Comparison of ENCODE assay signal across 18 mouse cellular contexts in the genomic region with DNA sequence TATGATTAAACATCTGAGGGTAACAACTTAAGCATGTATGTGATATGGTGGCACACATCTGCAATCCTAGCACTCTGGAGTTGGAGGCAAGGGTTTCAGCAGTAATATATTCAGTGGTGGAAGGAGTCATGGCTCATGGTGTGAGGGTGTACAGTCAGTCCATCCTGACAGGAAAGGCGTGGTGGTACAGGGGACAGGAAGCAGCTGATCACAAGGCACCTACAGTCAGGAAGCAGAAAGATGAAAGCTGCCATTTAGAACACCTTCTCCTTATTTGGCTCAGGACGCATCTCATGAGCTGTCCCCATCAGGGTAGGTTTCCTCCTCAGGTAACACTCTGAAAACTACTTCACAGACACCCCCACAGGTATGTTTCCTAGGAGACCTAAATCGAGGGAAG. TPM values are rescaled to one million over a fixed set of nuclear protein-coding genes. Genes with fewer than 3 reads are reported as not detected.
DNase-seq lines count a peak whose midpoint lies in the region; ATAC-seq and TF ChIP-seq lines count a peak whose summit lies in the region.
"Had no signal": no experiment of that assay in that cellular context is flagged by ENCODE, and none has a peak within 500 bp of the region (broad histone marks: within the 10 kb centered on the region; RNA-seq: fewer than 3 reads in every experiment).

No protein-coding gene starts in this region.

- peak; percentile 31; the same call in 1 of the 2 replicates for ATAC-seq in monocyte, adult 5-6 weeks (replicated peaks; ENCODE audit: insufficient number of reproducible peaks, low FRiP score, low TSS enrichment, poor library complexity, severe bottlenecking)
- ATAC-seq in kidney, embryonic 15.5 days (replicated peaks; ENCODE audit: low FRiP score): no peak
- ATAC-seq: forebrain, embryonic 13.5 days; liver, embryonic 12.5 days had no signal

- peak overlapping the region; percentile 49 for H3K27ac ChIP-seq in spleen, adult 2 months (ENCODE audit: insufficient read depth, low read length)
- H3K27ac ChIP-seq in bone marrow, adult 2 months (ENCODE audit: control insufficient read depth, insufficient read depth, low read depth, low read length, poor library complexity): peak overlapping the region; percentile 10; the same call in 1 of the 2 replicates
- H3K27ac ChIP-seq in kidney, embryonic 15.5 days: no peak overlapping the region
- H3K27ac ChIP-seq: forebrain, embryonic 13.5 days; limb, embryonic 12.5 days; liver, embryonic 12.5 days had no signal

- H3K36me3 ChIP-seq in spleen, adult 2 months (ENCODE audit: control insufficient read depth, insufficient read depth, low read length): no peaks in the 10 kb centered on the region
- H3K36me3 ChIP-seq in kidney, embryonic 15.5 days: peaks cover 7% of the 10 kb centered on the region; the same call in 1 of the 2 replicates
- H3K36me3 ChIP-seq: liver, embryonic 12.5 days had no signal

- no peaks in the 10 kb centered on the region for H3K9me3 ChIP-seq in kidney, embryonic 15.5 days (replicated peaks)
- H3K9me3 ChIP-seq: forebrain, embryonic 13.5 days; limb, embryonic 12.5 days; liver, embryonic 12.5 days had no signal

- WGBS in spleen, adult 2 months: 37% methylated on average over 3 of the region's 3 CpGs
- 39% methylated on average over 3 of the region's 3 CpGs for WGBS in bone marrow, adult 2 months
- 89% methylated on average over 3 of the region's 3 CpGs for whole genome bisulfite sequencing in kidney, embryonic 15.5 days

- no peak overlapping the region for H3K4me2 ChIP-seq in kidney, embryonic 15.5 days
- H3K4me2 ChIP-seq: forebrain, embryonic 13.5 days; limb, embryonic 12.5 days; liver, embryonic 12.5 days; midbrain, embryonic 11.5 days had no signal

- no peak overlapping the region for H3K9ac ChIP-seq in kidney, embryonic 15.5 days
- H3K9ac ChIP-seq: forebrain, embryonic 13.5 days; limb, embryonic 12.5 days; liver, embryonic 12.5 days had no signal

- no peak for TF ChIP-seq CTCF in spleen, adult 2 months (IDR thresholded peaks at IDR 0.05; ENCODE audit: extremely low read depth, insufficient read depth, insufficient read length, insufficient replicate concordance)
- no peak for TF ChIP-seq CTCF in bone marrow, adult 2 months (IDR thresholded peaks at IDR 0.05; ENCODE audit: control insufficient read depth, insufficient read depth, low read length)

- no peak overlapping the region for H3K4me3 ChIP-seq in spleen, adult 2 months (ENCODE audit: extremely low read depth, insufficient read depth, insufficient read length)
- peak overlapping the region; percentile 16 for H3K4me3 ChIP-seq in bone marrow, adult 2 months (replicated peaks; ENCODE audit: control insufficient read depth, low read depth, low read length)
- H3K4me3 ChIP-seq in kidney, embryonic 15.5 days (replicated peaks): no peak overlapping the region
- H3K4me3 ChIP-seq: forebrain, embryonic 13.5 days; limb, embryonic 12.5 days; liver, embryonic 12.5 days had no signal

- TF ChIP-seq POLR2A in spleen, adult 2 months (IDR thresholded peaks at IDR 0.05; ENCODE audit: low read depth, low read length): no peak
- no peak for TF ChIP-seq POLR2A in bone marrow, adult 2 months (IDR thresholded peaks at IDR 0.05; ENCODE audit: borderline replicate concordance, control insufficient read depth, low read depth, low read length)

- DNase-seq in spleen, adult 2 months (ENCODE audit: low read depth in 1 of 2, low spot score in 2 of 2): no peak
- no peak for DNase-seq in spleen, adult 12 weeks (ENCODE audit: low spot score)
- DNase-seq in embryo, embryonic 11 days: no peak
- no peak for DNase-seq in spleen, postnatal 36 days (ENCODE audit: low spot score in 2 of 2)
- DNase-seq: adrenal gland, adult 8-10 months; cerebellum, adult 9-10 months; gastrocnemius, postnatal 14 days; kidney, adult 9 months; kidney, postnatal 36 days; layer of hippocampus, adult 9-11 months; lung, adult 2 months had no signal

- H3K27me3 ChIP-seq in spleen, adult 2 months (ENCODE audit: control insufficient read depth, insufficient read depth, low read length): no peaks in the 10 kb centered on the region
- no peaks in the 10 kb centered on the region for H3K27me3 ChIP-seq in kidney, embryonic 15.5 days
- H3K27me3 ChIP-seq: forebrain, embryonic 13.5 days; limb, embryonic 12.5 days; liver, embryonic 12.5 days had no signal

- peaks cover 10% of the 10 kb centered on the region; the same call in 1 of the 2 replicates for H3K4me1 ChIP-seq in spleen, adult 2 months (ENCODE audit: control insufficient read depth, insufficient read depth, insufficient read length)
- peaks cover 2% of the 10 kb centered on the region for H3K4me1 ChIP-seq in bone marrow, adult 2 months (ENCODE audit: control insufficient read depth, insufficient read depth, low read length)
- H3K4me1 ChIP-seq in kidney, embryonic 15.5 days: no peaks in the 10 kb centered on the region
- H3K4me1 ChIP-seq: limb, embryonic 12.5 days had no signal

RNA-seq across cellular contexts. Expression of gene Dnajc15, which starts 4.0 kb away (rescaled TPM):
- polyA plus RNA-seq in spleen, adult 2 months (2012; rRNA removed): 3.5 and 4.0 TPM in 2 replicates
- polyA plus RNA-seq in bone marrow, adult 2 months (2011; ENCODE audit: insufficient read depth, insufficient read length, low replicate concordance, missing spikeins): 24.3 and 47.3 TPM in 2 replicates
- 59.9 to 90.4 TPM (median 77.1 TPM) in 3 replicates for total RNA-seq in monocyte, adult 5-6 weeks (2017)
- polyA plus RNA-seq in kidney, embryonic 15.5 days (2015; fragmentation: Nextera tagmentation; extraction: Ambion mirVana): 118 and 136 TPM in 2 replicates

RNA-seq across cellular contexts. Expression of gene Epsti1, which starts 33.1 kb away (rescaled TPM):
- 35.3 and 49.6 TPM in 2 replicates for polyA plus RNA-seq in spleen, adult 2 months (2012; rRNA removed)
- polyA plus RNA-seq in bone marrow, adult 2 months (2011; ENCODE audit: insufficient read depth, insufficient read length, low replicate concordance, missing spikeins): 13.2 and 18.0 TPM in 2 replicates
- total RNA-seq in monocyte, adult 5-6 weeks (2017): 346 to 503 TPM (median 357 TPM) in 3 replicates
- polyA plus RNA-seq in kidney, embryonic 15.5 days (2015; fragmentation: Nextera tagmentation; extraction: Ambion mirVana): 0.90 and 1.5 TPM in 2 replicates
